Mouse (Mus musculus) heart, embryonic 10.5 days (tissue): ENCODE measurements around the gene Cd2ap. TPM values are rescaled to one million over a fixed set of nuclear protein-coding genes. Genes with fewer than 3 reads are reported as not detected.

Experiments used
- polyA plus RNA-seq: library from polyadenylated mRNA; unstranded; fragments of >200 nt; fragmentation: Nextera tagmentation; extraction: Ambion mirVana; gene quantifications from 2 replicates; pipeline ENCODE4 v1.2.1, GENCODE M21; 2016

Cd2ap gene
- polyA plus RNA-seq, 1 experiment from 2014 or later: 18.0 TPM

Other genes starting within 250 kb of the Cd2ap start
- 0.30 TPM in 1 of 2 replicates, not detected in the other for gene Adgrf4, start 184.4 kb downstream of the Cd2ap start, polyA plus RNA-seq
- gene Adgrf2, start 134.5 kb downstream of the Cd2ap start, polyA plus RNA-seq: 0.05 and 0.13 TPM in 2 replicates
- 12.7 and 15.0 TPM in 2 replicates for gene Tnfrsf21, start 139.9 kb upstream of the Cd2ap start, polyA plus RNA-seq